Mouse (Mus musculus): ENCODE results near the gene Spag9.

GRCm38 (mm10) chr11:94127966-94128365, 132.1 kb downstream of the Spag9 start:
- TF ChIP-seq POLR2A (IDR thresholded peaks at IDR 0.05; ENCODE audit: borderline replicate concordance, low read depth, low read length) (no peak), CTCF (IDR thresholded peaks at IDR 0.05; ENCODE audit: low read depth, low read length) (peak; percentile 56)

Data from bone marrow macrophage, adult 2 months (primary cell).